Mouse (Mus musculus) kidney, postnatal 0 days (tissue): ENCODE measurements around the gene Fhl5. TPM values are rescaled to one million over a fixed set of nuclear protein-coding genes. Genes with fewer than 3 reads are reported as not detected.
"Not testable (repeated sequence)": the region's sequence is repeated elsewhere in the genome, so short reads cannot be mapped to it uniquely, and the experiment has no call there.

ENCODE experiments used
- ATAC-seq: fragments of 200-750 bp; cut with Nextera tagmentation; replicated peaks from 2 replicates; pipeline ENCODE4 v1.8.0; 2017; ENCODE audit warnings: low read depth, moderate number of reproducible peaks, moderate TSS enrichment, moderate library complexity; ENCODE audit not compliant: low FRiP score
- DNase-seq: peaks from one replicate; pipeline ENCODE4 v3.0.0-alpha.2; 2016; ENCODE audit warnings: low spot score
- H3K27ac ChIP-seq: fragments of 300-500 bp; sonication (generic); 2 replicates; pipeline ENCODE4 v1.5.1; 2014; ENCODE audit warnings: mild to moderate bottlenecking
- H3K27me3 ChIP-seq: fragments of 300-500 bp; sonication (generic); 2 replicates; pipeline ENCODE4 v1.6.1; 2014; ENCODE audit warnings: low read length, mixed read lengths; ENCODE audit not compliant: insufficient read depth
- H3K36me3 ChIP-seq: fragments of 300-500 bp; sonication (generic); 2 replicates; pipeline ENCODE4 v1.6.1; 2014; ENCODE audit warnings: low read length, mixed read lengths; ENCODE audit not compliant: insufficient read depth
- H3K4me1 ChIP-seq: fragments of 300-500 bp; sonication (generic); replicated peaks from 2 replicates; pipeline ENCODE4 v1.6.1; 2014; ENCODE audit warnings: antibody characterized with exemption, low read length, mixed read lengths; ENCODE audit not compliant: insufficient read depth
- H3K4me2 ChIP-seq: fragments of 300-500 bp; sonication (generic); 2 replicates; pipeline ENCODE4 v1.6.1; 2014; ENCODE audit warnings: mild to moderate bottlenecking, low read length, moderate library complexity, mixed read lengths
- H3K4me3 ChIP-seq: fragments of 300-500 bp; sonication (generic); replicated peaks from 2 replicates; pipeline ENCODE4 v1.5.1; 2014; ENCODE audit warnings: low read depth, low read length
- H3K9ac ChIP-seq: fragments of 300-500 bp; sonication (generic); 2 replicates; pipeline ENCODE4 v1.6.1; 2014; ENCODE audit warnings: low read depth, low read length
- H3K9me3 ChIP-seq: fragments of 300-500 bp; sonication (generic); replicated peaks from 2 replicates; pipeline ENCODE4 v1.6.1; 2016; ENCODE audit warnings: low read length, inconsistent platforms, mixed read lengths
- CTCF ChIP-seq: IDR thresholded peaks from 2 replicates; pipeline ENCODE4 v1.5.1; 2016; ENCODE audit warnings: antibody characterized with exemption, low read depth, mild to moderate bottlenecking, moderate library complexity
- WGBS: fragments of 180-500 bp; shearing (Covaris S2); extraction: QIAGEN DNeasy Blood & Tissue Kit; methylation state at CpG from one replicate; pipeline ENCODE4 v1.1.7; 2014; 5-methylcytosine and 5-hydroxymethylcytosine counted together
- polyA plus RNA-seq: library from polyadenylated mRNA; unstranded; fragments of >200 nt; fragmentation: Nextera tagmentation; extraction: Ambion mirVana; gene quantifications from 2 replicates; pipeline ENCODE4 v1.2.1, GENCODE M21; 2015

Fhl5 gene
- polyA plus RNA-seq, 1 experiment from 2014 or later: 0.28 TPM

DNA sequence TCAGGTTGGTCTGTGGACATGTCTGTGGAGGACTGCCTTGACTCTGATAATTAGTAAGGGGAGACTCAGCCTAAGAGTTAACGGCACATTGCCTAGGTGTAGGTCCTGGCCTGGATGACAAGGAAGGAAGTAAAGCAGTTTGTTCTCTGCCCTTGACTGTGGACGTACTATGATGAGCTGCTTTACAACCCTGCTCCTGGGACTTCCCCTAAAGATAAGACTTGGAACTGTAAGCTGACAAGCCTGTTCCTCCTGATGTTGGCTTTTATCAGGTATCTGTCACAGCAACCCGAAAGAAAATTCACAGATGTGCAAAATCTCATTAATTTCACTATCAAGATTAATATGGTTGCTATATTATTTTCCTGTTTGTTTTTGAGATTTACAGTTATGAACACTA is 24.5 kb upstream of the Fhl5 start:
- Histone ChIP-seq H3K27me3 (no peaks in the 10 kb centered on the region), H3K9ac (no peak overlapping the region), H3K27ac (no peak overlapping the region), H3K9me3 (no peaks in the 10 kb centered on the region), H3K4me3 (no peak overlapping the region), H3K36me3 (peaks cover 44% of the 10 kb centered on the region), H3K4me2 (no peak overlapping the region), H3K4me1 (no peaks in the 10 kb centered on the region)
- WGBS: 95% methylated on average over 3 of the region's 3 CpGs
- TF ChIP-seq CTCF: no peak
- no peak for ATAC-seq
- no peak for DNase-seq

DNA sequence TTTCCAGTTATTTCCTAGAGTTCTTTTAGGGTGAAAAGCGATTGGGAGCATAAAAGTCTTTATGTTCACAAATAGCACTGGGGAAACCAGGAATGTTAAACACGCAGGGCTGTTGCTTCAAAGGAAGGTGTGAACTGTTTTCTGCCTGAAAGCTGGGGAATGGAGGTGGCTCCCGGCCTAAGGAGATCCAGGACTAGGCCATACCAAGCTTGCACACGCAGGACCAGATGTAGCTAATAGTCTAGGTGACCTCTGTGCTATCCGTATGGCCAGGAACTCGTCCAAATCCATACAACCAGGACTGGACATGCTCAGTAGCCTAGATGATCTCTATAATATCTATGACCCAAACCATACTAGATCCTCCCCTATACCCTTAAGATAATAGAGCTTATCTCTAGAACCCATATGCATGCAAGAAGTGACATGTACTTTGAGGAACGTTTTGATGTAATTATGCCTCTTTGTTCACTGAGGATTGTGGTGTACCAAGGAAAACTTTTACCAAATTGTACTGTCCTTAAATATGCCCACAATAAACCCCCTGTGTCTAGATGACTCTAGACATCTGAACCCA is 15.2 kb upstream of the Fhl5 start:
- Histone ChIP-seq H3K4me1 (no peaks in the 10 kb centered on the region), H3K4me2 (no peak overlapping the region), H3K27ac (no peak overlapping the region), H3K27me3 (no peaks in the 10 kb centered on the region), H3K9ac (no peak overlapping the region), H3K4me3 (no peak overlapping the region), H3K36me3 (peaks cover 28% of the 10 kb centered on the region), H3K9me3 (no peaks in the 10 kb centered on the region)
- WGBS: 91% methylated on average over 7 of the region's 7 CpGs
- TF ChIP-seq CTCF: no peak
- ATAC-seq (no peak), DNase-seq (no peak)

GRCm38 (mm10) chr4:25235663-25236062 is 7.0 kb downstream of the Fhl5 start:
- WGBS: 63% methylated on average over 1 of the region's 1 CpGs
- not testable (repeated sequence) for ATAC-seq, H3K27me3 ChIP-seq, H3K4me2 ChIP-seq, H3K36me3 ChIP-seq, H3K4me1 ChIP-seq, H3K9me3 ChIP-seq, H3K27ac ChIP-seq, H3K9ac ChIP-seq, H3K4me3 ChIP-seq, DNase-seq

DNA sequence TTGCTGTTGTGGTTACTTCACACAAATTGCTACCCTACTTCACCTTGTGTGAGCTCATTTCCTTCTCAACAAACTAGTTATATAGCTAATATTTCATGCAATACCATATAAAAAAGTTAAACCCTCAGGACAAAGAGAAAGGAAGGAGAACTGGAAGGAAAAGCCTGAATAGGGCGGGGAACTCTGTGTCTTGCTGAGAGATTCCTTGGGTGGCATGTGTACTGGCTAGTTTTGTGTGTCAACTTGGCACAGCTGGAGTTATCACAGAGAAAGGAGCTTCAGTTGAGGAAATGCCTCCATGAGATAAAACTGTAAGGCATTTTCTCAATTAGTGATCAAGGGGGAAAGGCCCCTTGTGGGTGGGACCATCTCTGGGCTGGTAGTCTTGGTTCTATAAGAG is 8.9 kb downstream of the Fhl5 start:
- not testable (repeated sequence) for H3K27ac ChIP-seq, H3K4me1 ChIP-seq, ATAC-seq, H3K4me3 ChIP-seq, H3K27me3 ChIP-seq, H3K4me2 ChIP-seq, H3K9me3 ChIP-seq, H3K9ac ChIP-seq, DNase-seq, H3K36me3 ChIP-seq
- 93% methylated on average over 1 of the region's 1 CpGs for WGBS

GRCm38 (mm10) chr4:25232546-25232945 is 10.1 kb downstream of the Fhl5 start:
- no peak for DNase-seq
- Histone ChIP-seq H3K27me3 (no peaks in the 10 kb centered on the region), H3K27ac (no peak overlapping the region), H3K9me3 (no peaks in the 10 kb centered on the region), H3K36me3 (no peaks in the 10 kb centered on the region), H3K4me2 (no peak overlapping the region), H3K9ac (no peak overlapping the region), H3K4me1 (no peaks in the 10 kb centered on the region), H3K4me3 (no peak overlapping the region)
- 88% methylated on average over 3 of the region's 3 CpGs for WGBS
- no peak for ATAC-seq
- TF ChIP-seq CTCF: no peak

GRCm38 (mm10) chr4:25227527-25227926 is 15.1 kb downstream of the Fhl5 start:
- ATAC-seq: no peak
- no peaks in the 10 kb centered on the region for H3K4me1 ChIP-seq
- H3K27me3 ChIP-seq: no peaks in the 10 kb centered on the region
- H3K9me3 ChIP-seq: no peaks in the 10 kb centered on the region
- H3K4me2 ChIP-seq: no peak overlapping the region
- peak; percentile 7 for DNase-seq
- no peaks in the 10 kb centered on the region for H3K36me3 ChIP-seq
- no peak for TF ChIP-seq CTCF
- WGBS: 8% methylated on average over 1 of the region's 1 CpGs
- no peak overlapping the region for H3K27ac ChIP-seq
- H3K9ac ChIP-seq: no peak overlapping the region
- H3K4me3 ChIP-seq: no peak overlapping the region

GRCm38 (mm10) chr4:25221927-25222326 is 20.7 kb downstream of the Fhl5 start:
- DNase-seq (no peak), ATAC-seq (no peak)
- Histone ChIP-seq H3K9me3 (no peaks in the 10 kb centered on the region), H3K9ac (no peak overlapping the region), H3K27ac (no peak overlapping the region), H3K27me3 (no peaks in the 10 kb centered on the region), H3K4me1 (no peaks in the 10 kb centered on the region), H3K36me3 (no peaks in the 10 kb centered on the region), H3K4me3 (no peak overlapping the region), H3K4me2 (no peak overlapping the region)
- TF ChIP-seq CTCF: no peak
